Mouse (Mus musculus): ENCODE data around the gene H2-D1.

DNA sequence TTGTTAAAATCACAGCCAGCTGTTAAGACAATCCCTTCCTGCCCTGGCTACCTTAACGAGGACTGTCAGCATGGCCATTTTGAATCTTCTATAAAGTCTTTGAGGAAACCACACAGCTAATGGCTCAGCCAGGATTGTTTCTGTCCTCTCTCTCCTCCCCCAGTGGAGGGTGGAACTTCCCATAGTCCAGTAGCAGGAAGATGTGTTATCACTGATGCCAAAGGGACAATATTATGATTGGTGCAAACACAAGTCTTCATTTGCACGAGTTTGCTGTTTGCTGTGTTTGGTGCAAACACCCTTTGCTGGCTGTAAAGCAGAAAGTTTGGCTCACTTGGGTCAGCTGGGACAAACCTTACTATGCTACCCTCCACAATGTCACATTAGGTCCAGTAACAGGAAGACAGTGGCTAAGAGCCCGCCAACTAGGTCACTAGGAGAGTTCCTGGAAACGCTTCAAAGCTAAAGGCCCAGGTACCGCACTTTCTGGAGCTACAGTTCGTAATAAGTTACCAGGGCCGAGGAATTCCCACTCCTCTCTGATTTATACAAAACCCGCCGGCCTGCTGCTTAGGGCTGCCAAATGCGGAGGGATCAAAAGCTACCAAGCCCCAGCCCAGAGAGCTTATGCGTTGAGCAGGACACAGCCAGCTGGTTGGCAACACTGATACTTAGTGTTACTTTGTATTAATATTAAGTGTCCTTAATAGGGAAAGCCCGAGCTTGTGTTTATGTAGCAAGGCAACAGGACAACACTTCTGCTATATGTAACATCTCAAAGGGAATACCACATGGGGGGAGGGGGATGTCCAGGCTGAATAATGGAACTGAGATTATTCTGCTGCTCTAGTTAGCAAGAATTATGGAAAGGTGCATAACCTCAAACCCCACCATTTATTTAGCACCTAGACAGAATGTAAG is 21.9 kb upstream of the H2-D1 start:
- TF ChIP-seq TCF12 (IDR thresholded peaks at IDR 0.05; ENCODE audit: low read depth, low read length) (no peak), MXI1 (IDR thresholded peaks at IDR 0.05; ENCODE audit: low read depth, low read length) (no peak), NRF1 (IDR thresholded peaks at IDR 0.05; ENCODE audit: low read depth, low read length) (no peak), POLR2A (IDR thresholded peaks at IDR 0.05; ENCODE audit: low read depth, low read length) (no peak), MAFK (IDR thresholded peaks at IDR 0.05; ENCODE audit: insufficient replicate concordance, low read length) (no peak), USF2 (conservative IDR thresholded peaks at IDR 0.05; ENCODE audit: low read depth, low read length) (no peak), CTCF (conservative IDR thresholded peaks at IDR 0.05 in 1 of 2, IDR thresholded peaks at IDR 0.05 in 1 of 2; ENCODE audit: low read depth in 2 of 2, low read length in 2 of 2) (no peak), CHD2 (IDR thresholded peaks at IDR 0.05; ENCODE audit: low read length) (peak; percentile 71), TBP (conservative IDR thresholded peaks at IDR 0.05; ENCODE audit: low read depth, low read length) (no peak), ZNF384 (IDR thresholded peaks at IDR 0.05; ENCODE audit: low read depth, low read length) (no peak), MEF2A (IDR thresholded peaks at IDR 0.05; ENCODE audit: borderline replicate concordance, low read depth, low read length) (peak; percentile 37; the same call in 1 of the 2 replicates)

Measured in CH12.LX (cell line).